Mouse (Mus musculus): ENCODE results near the gene Parvb. TPM values are rescaled to one million over a fixed set of nuclear protein-coding genes. Genes with fewer than 3 reads are reported as not detected.

Parvb gene
- total and polyA plus RNA-seq, 3 experiments: 0.04 to 2.3 TPM; not detected in 1

GRCm38 (mm10) chr15:84256254-84256850, 24.5 kb downstream of the Parvb start:
- no peak for DNase-seq (ENCODE audit: extremely low read depth)
- no peak overlapping the region for H3K9ac ChIP-seq (ENCODE audit: insufficient read depth, low read depth)
- H3K4me1 ChIP-seq (ENCODE audit: control insufficient read depth in 1 of 2, insufficient read depth in 2 of 2): no peaks in the 10 kb centered on the region
- H3K36me3 ChIP-seq (replicated peaks in 1 of 2; ENCODE audit: control insufficient read depth in 1 of 2, insufficient read depth in 1 of 2, low read length in 1 of 2): no peaks in the 10 kb centered on the region
- dilution Hi-C loops (cut with MboI; ENCODE audit: extremely low pct_ligation_motif_present, extremely low pct_unique_long_range_greater_than_20kb, low sequenced_read_pairs): no loop called here
- no peak for TF ChIP-seq HCFC1 (IDR thresholded peaks at IDR 0.05; ENCODE audit: low read depth, low read length)
- TF ChIP-seq ZKSCAN1 (IDR thresholded peaks at IDR 0.05; ENCODE audit: borderline replicate concordance, low read depth, low read length): no peak
- no peak for TF ChIP-seq ZNF384 (IDR thresholded peaks at IDR 0.05; ENCODE audit: low read depth, low read length)
- TF ChIP-seq ZC3H11A (IDR thresholded peaks at IDR 0.05; ENCODE audit: low read depth, low read length): no peak
- H3K27me3 ChIP-seq (replicated peaks): peaks cover 55% of the 10 kb centered on the region
- H3K4me2 ChIP-seq (ENCODE audit: insufficient read depth, low read depth, poor library complexity, severe bottlenecking): no peak overlapping the region
- no peak overlapping the region for H3K27ac ChIP-seq (ENCODE audit: insufficient read depth, low read depth)
- in situ Hi-C loops (cut with MboI; ENCODE audit: low pct_ligation_motif_present, low pct_unique_long_range_greater_than_20kb, low sequenced_read_pairs): no loop called here
- H3K4me3 ChIP-seq (replicated peaks in 1 of 3; ENCODE audit: low read depth in 2 of 3, low read length in 2 of 3, poor library complexity in 1 of 3): no peak overlapping the region
- H3K79me2 ChIP-seq (replicated peaks; ENCODE audit: control insufficient read depth, extremely low read depth, insufficient read depth, poor library complexity, severe bottlenecking): no peaks in the 10 kb centered on the region
- H3K9me3 ChIP-seq (replicated peaks; ENCODE audit: low read length): no peaks in the 10 kb centered on the region

- in situ Hi-C loops (cut with MboI; ENCODE audit: low pct_ligation_motif_present, low pct_unique_long_range_greater_than_20kb, low sequenced_read_pairs): no loop called here
- TF ChIP-seq HCFC1 (IDR thresholded peaks at IDR 0.05; ENCODE audit: low read depth, low read length): no peak
- no peak for TF ChIP-seq IRF4 (IDR thresholded peaks at IDR 0.05; ENCODE audit: low read depth, low read length)
- TF ChIP-seq TBP (conservative IDR thresholded peaks at IDR 0.05; ENCODE audit: low read depth, low read length): no peak
- no peak for TF ChIP-seq E2F4 (IDR thresholded peaks at IDR 0.05; ENCODE audit: insufficient replicate concordance, low read depth, low read length)
- no peak for TF ChIP-seq GABPA (IDR thresholded peaks at IDR 0.05; ENCODE audit: insufficient replicate concordance, low read depth, low read length)
- TF ChIP-seq MEF2A (IDR thresholded peaks at IDR 0.05; ENCODE audit: borderline replicate concordance, low read depth, low read length): no peak
- no peak for TF ChIP-seq TCF12 (IDR thresholded peaks at IDR 0.05; ENCODE audit: low read depth, low read length)
- no peak for TF ChIP-seq UBTF (IDR thresholded peaks at IDR 0.05; ENCODE audit: low read depth, low read length)
- no peak for TF ChIP-seq ZC3H11A (IDR thresholded peaks at IDR 0.05; ENCODE audit: low read depth, low read length)
- TF ChIP-seq POLR2A (IDR thresholded peaks at IDR 0.05; ENCODE audit: low read depth, low read length): no peak
- TF ChIP-seq PAX5 (IDR thresholded peaks at IDR 0.05; ENCODE audit: low read length): no peak
- no peak for TF ChIP-seq MYC (IDR thresholded peaks at IDR 0.05; ENCODE audit: low read depth, low read length)
- TF ChIP-seq USF1 (IDR thresholded peaks at IDR 0.05; ENCODE audit: low read depth, low read length): no peak
- no peak for TF ChIP-seq CTCF (conservative IDR thresholded peaks at IDR 0.05 in 1 of 2, IDR thresholded peaks at IDR 0.05 in 1 of 2; ENCODE audit: low read depth in 2 of 2, low read length in 2 of 2)
- no peak for TF ChIP-seq RCOR1 (conservative IDR thresholded peaks at IDR 0.05; ENCODE audit: low read depth, low read length)
- TF ChIP-seq JUND (conservative IDR thresholded peaks at IDR 0.05; ENCODE audit: low read depth, low read length): no peak
- TF ChIP-seq USF2 (conservative IDR thresholded peaks at IDR 0.05; ENCODE audit: low read depth, low read length): no peak
- no peak for TF ChIP-seq POLR2AphosphoS2 (IDR thresholded peaks at IDR 0.05; ENCODE audit: low read depth, low read length)
- Histone ChIP-seq H3K79me2 (replicated peaks; ENCODE audit: control insufficient read depth, extremely low read depth, insufficient read depth, poor library complexity, severe bottlenecking) (no peaks in the 10 kb centered on the region), H3K4me1 (ENCODE audit: control insufficient read depth in 1 of 2, insufficient read depth in 2 of 2) (no peaks in the 10 kb centered on the region), H3K9me3 (replicated peaks; ENCODE audit: low read length) (no peaks in the 10 kb centered on the region), H3K4me2 (ENCODE audit: insufficient read depth, low read depth, poor library complexity, severe bottlenecking) (no peak overlapping the region), H3K4me3 (replicated peaks in 1 of 3; ENCODE audit: low read depth in 2 of 3, low read length in 2 of 3, poor library complexity in 1 of 3) (no peak overlapping the region), H3K36me3 (replicated peaks in 1 of 2; ENCODE audit: control insufficient read depth in 1 of 2, insufficient read depth in 1 of 2, low read length in 1 of 2) (no peaks in the 10 kb centered on the region), H3K27ac (ENCODE audit: insufficient read depth, low read depth) (no peak overlapping the region), H3K9ac (ENCODE audit: insufficient read depth, low read depth) (no peak overlapping the region), H3K27me3 (replicated peaks) (peaks cover 57% of the 10 kb centered on the region)
- dilution Hi-C loops (cut with MboI; ENCODE audit: extremely low pct_ligation_motif_present, extremely low pct_unique_long_range_greater_than_20kb, low sequenced_read_pairs): no loop called here
- DNase-seq (ENCODE audit: extremely low read depth): no peak
Measured at GRCm38 (mm10) chr15:84256864-84257263, 25.0 kb downstream of the Parvb start.

All from CH12.LX (cell line).